Mouse (Mus musculus) olfactory bulb, adult 2 months (tissue): ENCODE data around the gene Dppa5a.
"Not testable (repeated sequence)": the region's sequence is repeated elsewhere in the genome, so short reads cannot be mapped to it uniquely, and the experiment has no call there.

Experiments
- CTCF ChIP-seq: fragments of 200-500 bp; IDR thresholded peaks from 2 replicates; pipeline ENCODE4 v1.5.1; 2012; ENCODE audit warnings: low read depth, mild to moderate bottlenecking, low read length, moderate library complexity; ENCODE audit not compliant: insufficient read depth
- POLR2A ChIP-seq: fragments of 200-500 bp; IDR thresholded peaks from 2 replicates; pipeline ENCODE4 v1.6.1; 2012; ENCODE audit warnings: mild to moderate bottlenecking, low read depth, low read length, moderate library complexity; ENCODE audit not compliant: insufficient read depth

DNA sequence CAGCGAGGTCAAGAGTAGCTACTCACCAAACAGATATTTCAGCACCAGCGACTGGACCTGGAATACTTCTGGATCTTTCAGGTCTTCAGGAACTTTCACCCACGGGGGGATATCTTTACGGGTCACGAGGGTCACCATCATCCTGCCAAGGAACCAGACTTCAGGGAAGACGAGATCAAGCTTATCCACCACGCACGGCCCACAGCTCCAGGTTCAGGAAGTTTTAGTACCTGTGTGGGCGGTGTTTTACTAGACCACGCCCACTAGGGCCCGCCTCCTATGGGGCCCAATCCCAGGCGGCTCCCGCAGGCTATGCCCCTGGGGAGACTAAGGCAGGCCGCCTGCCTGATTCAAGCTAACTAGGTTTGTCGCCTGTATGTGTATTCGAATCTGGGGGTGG is at the start of gene Dppa5a:
- TF ChIP-seq CTCF, POLR2A: not testable (repeated sequence)
